Mouse (Mus musculus) gonadal fat pad, adult 2 months (tissue): ENCODE results near the gene Cass4. TPM values are rescaled to one million over a fixed set of nuclear protein-coding genes. Genes with fewer than 3 reads are reported as not detected.

Source experiments
- DNase-seq: peaks from one replicate; pipeline ENCODE4 v3.0.0-alpha.2; 2012; ENCODE audit warnings: low read depth
- polyA plus RNA-seq: library from polyadenylated mRNA; depleted of rRNA; stranded (reverse); fragments of >200 nt; gene quantifications from 2 replicates; pipeline ENCODE4 v1.2.3, GENCODE M21; 2012

Cass4 gene
- polyA plus RNA-seq, 1 experiment, result 0.93 TPM

GRCm38 (mm10) chr2:172440640-172441005 is 47.0 kb downstream of the Cass4 start:
- no peak for DNase-seq

DNA sequence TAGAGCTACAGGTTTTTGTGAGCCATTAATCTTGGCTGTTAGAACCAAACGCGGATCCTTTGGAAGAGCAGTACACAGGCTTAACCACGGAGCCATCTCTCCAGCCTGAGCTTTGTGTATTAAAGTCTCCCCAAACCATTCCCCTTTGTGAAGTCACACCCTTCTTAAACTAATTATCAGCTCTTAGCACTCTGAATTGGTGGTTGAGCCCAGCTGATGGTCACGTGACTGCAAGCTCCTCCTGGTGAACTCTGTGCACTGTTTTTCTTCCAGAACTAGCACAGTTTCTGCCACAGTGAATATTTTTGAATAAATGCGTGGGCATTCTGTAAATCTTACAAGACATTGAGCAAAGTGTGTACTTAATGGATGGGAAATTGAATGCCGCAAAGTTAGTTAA is 47.6 kb downstream of the Cass4 start:
- DNase-seq, result peak; percentile 55

DNA sequence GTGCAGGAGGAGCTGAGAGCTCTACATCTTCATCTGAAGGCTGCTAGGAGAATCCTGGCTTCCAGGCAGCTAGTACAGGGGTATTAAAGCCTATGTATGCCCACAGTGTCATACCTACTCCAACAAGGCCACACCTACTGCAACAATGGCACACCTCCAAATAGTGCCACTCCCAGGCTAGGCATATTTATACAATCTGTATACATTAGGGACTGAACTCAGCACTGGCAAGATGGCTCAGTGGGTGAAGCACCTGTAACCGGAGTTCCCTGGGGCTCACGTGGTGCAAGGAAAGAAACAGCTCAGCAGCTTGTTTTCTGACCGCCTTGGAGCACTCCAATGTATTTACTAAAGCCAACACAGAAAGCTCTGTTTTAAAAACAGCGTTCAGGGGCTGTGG is 52.0 kb downstream of the Cass4 start:
- DNase-seq, result no peak

- DNase-seq, result no peak
Observed at GRCm38 (mm10) chr2:172447317-172447716, 53.7 kb downstream of the Cass4 start.

- no peak for DNase-seq
Observed at GRCm38 (mm10) chr2:172448329-172448728, 54.7 kb downstream of the Cass4 start.

DNA sequence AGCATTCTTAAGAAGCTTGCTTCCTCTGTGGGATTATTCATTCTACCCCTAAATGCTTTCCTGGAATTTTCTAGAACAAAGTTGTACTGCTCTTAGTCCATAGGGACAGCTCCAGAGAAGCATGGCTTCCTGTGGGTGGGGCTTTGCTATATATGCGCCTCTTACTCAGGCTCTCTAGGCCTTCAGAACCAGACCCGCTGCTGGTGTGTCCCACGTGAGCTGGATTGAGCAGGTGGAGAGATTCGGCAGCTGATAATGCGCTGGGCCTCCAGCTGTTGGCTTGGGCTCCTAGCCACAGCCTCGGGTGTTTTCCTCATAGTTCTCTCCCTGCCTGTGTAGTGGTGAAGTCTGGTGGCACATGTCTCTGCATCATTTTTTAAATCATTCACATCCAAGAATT is 57.0 kb downstream of the Cass4 start:
- DNase-seq, result no peak

DNA sequence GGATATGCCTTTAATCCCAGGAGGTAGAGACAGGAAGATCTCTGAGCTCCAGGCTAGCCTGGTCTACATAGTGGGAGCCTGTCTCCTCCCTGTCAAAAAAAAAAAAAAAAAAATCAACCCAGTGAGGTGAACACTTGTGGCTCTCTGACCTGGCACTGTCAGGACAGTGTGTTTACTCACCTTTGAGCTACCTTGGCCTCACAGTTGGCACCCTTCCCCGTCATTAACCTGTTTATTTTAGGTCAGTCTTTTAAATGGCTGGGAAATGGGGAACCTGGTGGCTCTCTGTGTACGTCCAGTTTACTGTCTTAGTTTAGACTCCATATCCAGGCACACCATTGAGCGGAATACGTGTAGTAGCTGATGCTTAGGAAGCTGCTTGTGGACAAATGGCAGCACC is 58.4 kb downstream of the Cass4 start:
- DNase-seq, result no peak

- no peak for DNase-seq
Observed at GRCm38 (mm10) chr2:172452458-172452857, 58.9 kb downstream of the Cass4 start.

GRCm38 (mm10) chr2:172458496-172458895 is 64.9 kb downstream of the Cass4 start, which contains the start of gene Gcnt7:
Gene Gcnt7 (minus strand): TSS chr2:172458596.
- no peak for DNase-seq

- no peak for DNase-seq
Observed at GRCm38 (mm10) chr2:172460647-172461046, 67.1 kb downstream of the Cass4 start.

- DNase-seq, result no peak
Observed at GRCm38 (mm10) chr2:172462813-172463212, 69.2 kb downstream of the Cass4 start.

DNA sequence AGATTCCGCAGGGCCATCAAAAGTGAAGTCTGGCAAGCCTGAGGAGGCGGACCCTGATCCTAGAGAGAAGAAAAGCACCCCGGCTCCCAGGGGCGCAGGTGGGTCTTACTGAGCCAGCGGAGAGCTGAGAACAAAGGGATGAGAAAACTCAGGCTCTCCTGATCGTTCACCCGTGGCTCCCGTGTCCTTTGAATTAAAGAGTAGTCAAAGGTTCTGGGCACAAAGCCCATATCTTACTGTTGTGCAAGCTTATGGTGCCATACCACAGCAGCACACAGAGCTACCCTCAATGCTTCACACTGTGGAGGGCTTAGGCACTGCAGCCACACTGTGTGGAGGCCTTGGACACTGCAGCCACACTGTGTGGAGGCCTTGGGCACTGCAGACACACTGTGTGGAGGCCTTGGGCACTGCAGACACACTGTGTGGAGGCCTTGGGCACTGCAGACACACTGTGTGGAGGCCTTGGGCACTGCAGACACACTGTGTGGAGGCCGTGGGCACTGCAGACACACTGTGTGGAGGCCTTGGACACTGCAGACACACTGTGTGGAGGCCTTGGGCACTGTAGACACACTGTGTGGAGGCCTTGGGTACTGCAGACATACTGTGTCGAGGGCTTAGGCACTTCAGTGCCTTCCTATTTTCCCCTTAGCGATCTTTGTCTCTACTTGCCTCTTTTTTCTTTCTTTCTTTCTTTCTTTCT is 73.0 kb downstream of the Cass4 start:
- no peak for DNase-seq

DNA sequence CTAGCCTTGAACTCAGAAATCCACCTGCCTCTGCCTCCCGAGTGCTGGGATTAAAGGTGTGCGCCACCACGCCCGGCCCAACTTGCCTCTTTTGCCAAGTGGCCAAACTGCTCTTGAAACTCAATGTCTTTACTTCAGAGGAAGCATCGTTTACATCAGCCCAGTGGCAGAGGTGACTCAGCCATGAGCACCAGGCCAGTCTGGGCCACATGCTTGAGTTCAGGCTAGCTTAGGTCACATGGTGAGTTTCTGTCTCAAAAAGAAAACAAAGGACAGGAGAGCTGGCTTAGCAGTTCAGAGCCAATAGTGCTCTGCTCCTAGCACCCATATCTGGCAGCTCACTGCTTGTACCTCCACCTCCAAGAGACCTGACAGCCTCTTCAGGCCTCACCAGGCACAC is 73.6 kb downstream of the Cass4 start:
- DNase-seq, result no peak

- DNase-seq, result no peak
Observed at GRCm38 (mm10) chr2:172468346-172468819, 74.8 kb downstream of the Cass4 start.

GRCm38 (mm10) chr2:172472318-172472717 is 78.7 kb downstream of the Cass4 start, which contains the start of gene Fam209:
Gene Fam209 (plus strand): TSS chr2:172472520.
- no peak for DNase-seq

DNA sequence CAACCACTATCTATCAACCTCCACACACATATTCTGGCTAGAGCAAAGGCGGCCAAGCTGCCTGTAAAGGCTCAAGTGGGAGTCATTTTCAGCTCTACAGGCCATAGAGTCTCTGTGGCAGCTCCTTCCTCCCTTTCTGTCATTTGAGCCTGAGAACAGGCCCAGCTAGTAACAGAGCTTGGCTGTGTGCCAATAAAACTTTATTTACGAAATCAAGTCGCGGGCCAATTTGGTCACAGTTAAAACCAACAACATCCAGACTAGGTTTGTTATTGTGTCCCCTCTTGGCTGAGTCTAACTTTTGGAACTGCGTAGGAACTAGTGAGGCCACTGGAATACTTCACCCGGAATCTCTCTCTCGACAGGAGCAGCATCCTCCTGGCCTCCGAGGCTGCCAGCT is 80.0 kb downstream of the Cass4 start:
- DNase-seq, result no peak

GRCm38 (mm10) chr2:172474970-172475369 is 81.4 kb downstream of the Cass4 start:
- DNase-seq, result no peak

GRCm38 (mm10) chr2:172476707-172477260 is 83.2 kb downstream of the Cass4 start:
- DNase-seq, result no peak

- DNase-seq, result no peak
Observed at GRCm38 (mm10) chr2:172477350-172477749, 83.8 kb downstream of the Cass4 start.

DNA sequence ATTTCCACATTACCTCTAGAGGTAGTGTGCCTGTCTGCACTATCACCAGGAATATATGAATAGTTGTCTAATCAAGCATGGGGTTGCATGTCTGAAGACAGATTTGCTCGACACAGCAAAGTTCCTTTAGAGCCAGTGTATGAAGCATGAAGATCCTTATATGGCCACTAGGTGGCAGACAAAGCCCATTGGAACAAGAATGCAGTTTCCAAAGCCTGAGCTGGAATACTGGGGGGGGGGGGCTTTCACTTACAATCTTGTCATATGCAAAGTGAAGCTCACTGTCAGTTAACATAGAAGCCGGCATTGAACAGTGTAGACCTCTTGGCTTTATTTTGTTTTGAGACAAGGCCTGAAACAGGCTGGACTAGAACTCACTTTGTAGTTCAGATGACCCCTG is 84.3 kb downstream of the Cass4 start:
- DNase-seq, result no peak

GRCm38 (mm10) chr2:172480296-172480695 is 86.7 kb downstream of the Cass4 start:
- no peak for DNase-seq

- DNase-seq, result no peak
Observed at GRCm38 (mm10) chr2:172481654-172482385, 88.2 kb downstream of the Cass4 start.
